Mouse (Mus musculus) megakaryocyte, adult 5-6 weeks (primary cell): ENCODE data around the gene Gm49450. TPM values are rescaled to one million over a fixed set of nuclear protein-coding genes. Genes with fewer than 3 reads are reported as not detected.
"Not testable (repeated sequence)": the region's sequence is repeated elsewhere in the genome, so short reads cannot be mapped to it uniquely, and the experiment has no call there.

ENCODE experiments used
- ATAC-seq: 2 replicates; pipeline ENCODE4 v1.8.0; 2016; ENCODE audit warnings: mild to moderate bottlenecking, inconsistent platforms; ENCODE audit not compliant: poor library complexity, severe bottlenecking
- total RNA-seq, 2 experiments: library from RNA; stranded (forward) in 1 of 2; stranded (reverse) in 1 of 2; fragments of 153-499, 151-499 nt in 1 of 2; fragments of 221-1000, 200-1000 nt in 1 of 2; gene quantifications; 2 replicates each; pipeline versions ENCODE4 v1.2.3 to v1.2.4; 2015 to 2017

Gene Gm49450
- total RNA-seq, 2 experiments from 2014 or later = 0.25 TPM; not detected in 1

DNA sequence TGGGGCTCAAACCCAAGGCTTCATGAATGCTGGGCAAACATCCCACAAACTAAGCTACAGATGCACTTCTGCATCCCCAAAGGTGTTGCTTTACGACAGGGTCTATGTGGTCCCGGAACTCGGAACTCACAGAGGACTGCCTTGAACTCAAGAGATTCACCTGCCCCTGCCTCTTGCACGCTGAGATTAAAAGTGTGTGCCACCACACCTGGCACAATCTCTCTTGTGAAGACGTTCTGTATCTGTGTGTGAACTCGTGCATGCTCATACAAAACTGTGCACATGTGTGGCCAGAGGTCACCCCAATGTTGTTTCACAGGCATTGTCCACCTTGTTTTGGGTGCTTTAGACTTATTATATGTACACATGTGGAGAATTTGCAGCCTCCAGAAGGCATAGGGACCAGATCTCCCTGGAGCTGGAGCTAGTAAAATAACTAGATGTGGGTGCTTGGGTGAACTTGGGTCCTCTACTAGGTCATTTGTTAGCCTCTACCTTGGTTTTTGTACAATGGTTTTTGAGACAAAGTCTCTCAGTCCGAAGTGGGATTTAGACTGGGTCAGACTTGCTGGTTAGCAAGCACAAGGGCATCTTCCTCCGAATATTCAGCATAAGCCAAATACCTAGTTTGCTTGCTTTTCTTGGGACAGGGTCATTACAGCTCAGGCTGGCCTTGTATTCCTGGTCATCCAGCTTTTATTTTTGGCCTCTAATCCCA, 23.2 kb downstream of the Gm49450 start:
- no peak for ATAC-seq

DNA sequence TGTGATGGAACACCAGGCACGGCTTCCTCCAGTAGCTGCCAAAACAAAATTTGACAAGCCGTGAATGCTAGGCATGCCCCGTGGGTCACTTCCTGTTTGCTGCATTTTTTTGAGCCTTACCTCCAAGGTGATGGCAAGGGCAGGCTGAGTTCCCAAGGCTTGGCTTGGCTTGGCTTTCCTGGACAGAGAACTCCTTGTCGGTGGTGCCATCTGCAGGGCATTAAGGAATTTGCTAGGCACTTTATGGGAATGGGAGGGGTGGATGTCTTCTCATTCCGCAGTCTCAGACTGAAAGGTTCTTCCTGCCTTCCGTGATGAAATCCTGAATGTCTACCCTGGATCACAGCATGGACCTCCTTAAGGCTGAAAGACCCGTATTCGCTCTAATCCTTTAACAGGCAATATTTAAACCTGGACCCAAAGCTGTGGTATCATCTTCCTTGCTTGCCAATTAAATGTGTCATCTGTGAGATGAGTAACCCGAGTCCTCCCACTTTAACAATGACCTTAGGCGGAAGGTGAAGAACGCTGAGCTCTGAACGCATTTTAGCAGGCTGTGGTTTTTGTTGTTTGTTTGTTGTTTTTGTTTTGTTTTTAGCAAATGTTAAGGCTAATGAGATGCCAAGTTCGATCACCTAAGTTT, 24.6 kb downstream of the Gm49450 start:
- peak; percentile 75 for ATAC-seq

DNA sequence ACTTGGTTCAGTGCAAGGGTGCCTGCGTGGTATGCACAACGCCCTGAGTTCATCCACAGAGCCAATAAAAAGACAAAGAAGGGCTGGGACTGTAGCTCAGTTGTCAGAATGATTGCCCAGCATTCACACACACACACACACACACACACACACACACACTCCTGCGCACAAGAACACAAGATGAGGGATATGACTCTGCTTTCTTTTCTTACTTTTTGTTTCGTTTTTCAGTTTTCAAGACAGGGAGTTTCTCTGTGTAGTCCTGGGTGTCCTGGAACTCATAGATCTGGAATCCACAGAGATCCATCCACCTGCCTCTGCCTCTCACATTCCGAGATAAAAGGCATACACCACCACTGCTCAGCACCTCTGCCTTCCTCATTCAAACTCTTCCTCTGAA, 25.8 kb downstream of the Gm49450 start:
- ATAC-seq = peak; percentile 18

DNA sequence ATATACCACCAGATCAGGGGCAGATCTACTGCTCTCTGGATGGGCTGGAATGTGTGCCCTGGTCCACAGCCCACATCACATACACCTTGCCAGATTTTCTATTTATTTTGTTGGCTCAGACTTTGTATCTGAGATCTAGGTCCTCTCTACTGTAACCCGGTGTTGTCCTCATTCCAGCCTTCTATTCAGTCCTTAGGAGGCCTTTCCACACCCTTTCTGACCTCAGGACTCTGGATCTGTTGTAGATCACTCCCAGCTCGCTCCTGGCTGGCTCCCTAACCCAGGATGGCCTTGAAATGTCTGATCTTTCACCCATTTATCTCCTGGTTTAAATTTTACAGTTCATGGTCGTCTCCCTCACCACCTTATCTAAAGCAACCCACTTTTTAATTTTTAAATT, 28.7 kb downstream of the Gm49450 start:
- no peak for ATAC-seq

DNA sequence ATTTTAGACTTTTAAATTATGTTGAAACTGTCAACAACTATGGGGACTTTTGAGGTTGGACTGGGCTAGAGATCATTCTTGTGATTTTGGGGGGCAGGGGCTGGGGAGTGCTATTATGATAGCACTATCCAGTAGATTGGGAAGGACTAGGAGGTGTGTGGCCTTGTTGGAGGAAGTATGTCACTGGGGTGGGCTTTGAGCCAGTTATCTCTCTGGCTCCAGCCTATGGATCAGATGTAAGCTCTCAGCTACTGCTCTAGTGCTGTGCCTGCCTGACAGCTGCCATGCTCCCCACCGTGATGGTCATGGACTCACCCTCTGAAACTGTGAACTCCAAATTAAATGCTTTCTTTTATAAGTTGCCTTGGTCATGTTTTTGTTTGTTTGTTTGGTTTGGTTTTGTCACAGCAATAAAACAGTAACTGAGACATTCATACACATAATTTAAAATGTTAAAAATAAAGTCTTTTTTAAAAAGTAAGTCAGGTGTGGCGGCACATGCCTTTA, 30.3 kb downstream of the Gm49450 start:
- ATAC-seq = no peak

DNA sequence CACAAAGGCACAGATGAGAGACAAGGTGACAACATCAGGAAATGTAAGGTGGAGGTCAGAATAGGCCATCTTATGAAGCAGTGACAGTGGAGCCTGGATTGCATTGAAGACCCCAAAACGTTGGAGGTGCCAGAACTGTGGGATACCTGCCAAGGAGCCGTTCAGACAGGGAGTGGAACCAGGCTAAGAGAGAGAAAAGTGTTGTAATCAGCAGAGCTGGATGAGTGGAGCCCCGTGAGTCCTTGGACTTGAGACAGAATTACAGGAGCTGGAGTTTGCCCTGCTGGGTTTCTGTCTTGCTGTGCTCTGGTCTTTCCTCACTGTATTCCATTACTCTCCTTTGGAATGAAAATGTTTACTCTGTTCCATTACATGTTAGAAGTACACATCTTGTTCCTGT, 30.8 kb downstream of the Gm49450 start:
- no peak for ATAC-seq

DNA sequence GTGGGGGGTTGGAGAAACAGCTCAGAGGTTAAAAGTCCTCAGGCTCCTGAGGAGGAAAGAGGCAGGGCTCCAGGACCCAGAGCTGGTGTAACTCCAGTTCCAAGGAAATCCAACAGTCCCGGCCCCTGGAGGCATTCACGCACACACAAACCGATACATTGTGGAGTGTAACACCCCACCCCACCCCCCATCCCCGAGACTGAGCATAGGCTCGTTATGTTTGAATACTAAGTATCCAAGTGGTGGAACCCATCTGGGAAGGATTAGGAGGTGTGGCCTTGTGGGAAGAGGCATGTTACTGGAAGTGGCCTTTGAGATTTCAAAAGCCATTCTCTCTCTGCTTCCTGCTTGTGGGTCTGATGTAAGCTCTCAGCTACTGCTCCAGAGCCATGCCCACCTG, 31.8 kb downstream of the Gm49450 start:
- no peak for ATAC-seq

DNA sequence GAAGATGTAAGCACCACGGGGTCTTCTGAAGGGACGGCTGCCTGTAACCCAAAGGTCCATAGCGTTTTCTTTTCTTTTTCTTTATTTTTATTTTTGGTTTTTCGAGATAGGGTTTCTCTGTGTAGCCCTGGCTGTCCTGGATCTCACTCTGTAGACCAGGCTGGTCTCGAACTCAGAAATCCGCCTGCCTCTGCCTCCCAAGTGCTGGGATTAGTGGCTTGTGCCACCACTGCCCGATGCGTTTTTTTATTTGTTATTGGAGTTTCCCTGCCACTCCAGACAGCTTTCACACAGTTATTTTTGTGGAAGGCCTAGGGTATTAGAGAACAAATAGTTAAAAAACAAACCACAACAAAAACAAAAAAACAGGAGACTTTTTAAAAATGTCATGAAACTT, 34.9 kb downstream of the Gm49450 start:
- ATAC-seq = not testable (repeated sequence)

DNA sequence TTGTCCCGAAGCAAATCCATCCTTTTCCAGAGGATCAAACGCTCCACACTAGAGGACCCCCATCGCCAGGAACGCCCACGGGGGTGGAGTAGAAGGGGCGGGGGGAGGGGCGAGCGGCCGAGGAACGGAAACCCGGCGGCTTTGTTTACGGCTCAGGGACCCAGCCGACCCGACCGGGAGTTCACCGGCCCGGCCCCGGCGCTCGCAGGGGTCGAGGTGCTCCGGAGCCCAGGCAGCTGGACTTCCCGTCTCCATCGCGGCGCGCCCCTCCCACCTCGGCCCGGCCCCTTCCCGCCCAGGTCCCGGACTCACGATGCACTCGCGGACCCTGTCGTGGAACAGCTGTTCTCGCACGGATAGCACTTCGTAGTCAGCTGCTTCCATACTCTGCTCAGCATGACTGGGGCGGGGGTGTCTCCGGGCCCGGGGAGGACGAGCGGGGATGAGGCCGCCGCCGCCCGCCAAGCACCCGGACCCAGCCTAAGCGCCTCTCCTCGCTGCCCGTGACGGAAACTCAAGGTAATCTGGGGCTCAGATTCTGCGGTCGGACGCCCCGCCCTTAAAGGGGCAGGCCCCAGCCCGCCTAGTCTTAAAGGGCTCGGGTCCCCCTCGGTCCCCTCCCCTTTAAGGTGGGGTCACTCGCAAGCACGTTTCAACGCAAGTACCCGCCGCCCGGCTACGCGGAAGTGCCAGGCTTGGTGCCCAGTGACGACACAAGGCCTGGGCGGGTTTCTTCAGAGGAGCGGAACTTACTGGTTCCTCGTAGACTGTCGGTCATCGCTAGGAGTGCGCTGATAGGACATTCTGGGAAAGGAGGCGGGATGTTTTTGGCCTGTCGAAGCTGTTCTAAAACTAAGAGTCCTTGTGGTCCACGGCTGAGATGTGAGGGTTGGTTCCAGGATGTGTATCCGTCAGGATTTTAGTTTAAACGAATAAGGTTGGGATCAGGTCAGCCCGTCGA, 35.5 kb downstream of the Gm49450 start, which contains the start of gene Lmbr1l:
Lmbr1l (minus strand) TSS at position 694 of the 961 bp plus-strand sequence.
- ATAC-seq = peak; percentile 97

DNA sequence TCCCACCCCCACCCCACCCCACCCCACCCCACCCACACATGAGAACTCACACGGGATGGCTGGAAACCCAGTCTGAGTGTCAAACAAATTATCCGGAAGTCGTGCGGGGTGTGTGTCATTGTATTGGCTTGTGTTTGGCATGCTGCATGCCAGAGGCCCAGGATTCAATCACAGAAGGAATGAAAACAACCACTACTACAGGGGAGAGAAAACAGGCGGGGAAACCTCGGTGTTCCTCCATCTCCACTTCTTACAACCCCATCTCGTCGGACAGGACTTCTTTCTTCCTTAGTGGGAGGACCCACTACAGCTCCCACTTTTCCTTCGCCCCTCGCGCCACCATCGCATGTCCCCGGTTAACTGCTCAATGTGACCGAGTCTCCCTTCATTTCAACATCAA, 36.3 kb downstream of the Gm49450 start:
- ATAC-seq = no peak

DNA sequence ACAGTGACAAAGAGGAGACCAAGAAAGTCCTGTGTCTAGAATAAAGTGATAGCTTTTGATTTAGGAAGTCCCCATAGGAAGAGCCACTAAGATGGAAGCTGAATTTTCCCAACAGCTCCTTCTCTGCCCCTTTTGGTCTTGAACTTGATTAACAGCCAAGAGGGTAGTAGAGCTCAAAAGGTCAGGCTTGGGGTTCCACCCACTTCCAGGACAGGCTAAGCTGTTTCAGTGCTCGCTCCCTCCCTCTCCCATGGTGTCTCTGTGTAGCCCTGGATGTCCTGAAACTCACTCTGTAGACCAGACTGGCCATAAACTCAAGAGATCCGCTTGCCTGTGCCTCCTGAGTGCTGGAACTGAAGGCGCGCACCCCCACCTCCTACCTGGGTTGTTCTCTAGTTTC, 37.3 kb downstream of the Gm49450 start:
- no peak for ATAC-seq

DNA sequence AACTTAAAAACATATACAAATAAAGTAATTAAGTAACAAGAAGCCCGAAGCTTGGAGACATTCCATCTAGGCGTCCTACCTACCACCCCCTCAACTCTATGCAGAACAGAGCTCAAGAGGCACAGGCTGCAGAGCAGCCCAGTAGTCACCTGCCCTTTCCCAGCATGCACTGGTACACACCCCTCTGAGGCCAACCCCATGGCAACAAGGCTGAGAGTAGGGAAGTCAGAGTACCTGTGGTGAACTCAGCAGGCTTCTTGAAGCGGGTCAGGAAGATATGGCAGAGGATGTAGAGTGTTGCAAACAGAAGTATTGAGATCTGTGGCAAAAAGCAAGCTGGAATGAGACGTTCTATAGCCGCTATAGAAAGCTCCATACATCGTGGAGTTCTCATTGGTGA, 38.4 kb downstream of the Gm49450 start:
- ATAC-seq = no peak

DNA sequence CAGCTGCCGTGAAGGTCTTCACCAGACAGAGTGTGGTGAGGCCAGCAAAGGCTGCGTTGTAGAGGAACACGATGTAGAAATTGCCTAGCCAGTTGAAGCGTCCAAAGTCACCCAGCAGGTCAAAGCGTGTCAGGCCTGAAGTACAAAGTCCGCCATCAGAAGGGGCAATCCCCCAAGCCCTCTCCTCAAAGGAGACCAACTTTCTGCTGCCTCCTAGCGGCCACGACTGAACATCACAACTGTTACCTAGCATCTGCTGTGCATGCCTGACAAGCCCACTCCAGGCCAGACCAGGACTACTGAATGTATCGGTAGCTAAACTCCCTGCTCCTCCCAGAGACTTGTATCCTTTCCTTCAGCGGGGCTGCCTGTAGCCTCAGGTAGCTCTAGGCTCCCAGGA, 48.7 kb downstream of the Gm49450 start:
- ATAC-seq = peak; percentile 43; the same call in 1 of the 2 replicates

DNA sequence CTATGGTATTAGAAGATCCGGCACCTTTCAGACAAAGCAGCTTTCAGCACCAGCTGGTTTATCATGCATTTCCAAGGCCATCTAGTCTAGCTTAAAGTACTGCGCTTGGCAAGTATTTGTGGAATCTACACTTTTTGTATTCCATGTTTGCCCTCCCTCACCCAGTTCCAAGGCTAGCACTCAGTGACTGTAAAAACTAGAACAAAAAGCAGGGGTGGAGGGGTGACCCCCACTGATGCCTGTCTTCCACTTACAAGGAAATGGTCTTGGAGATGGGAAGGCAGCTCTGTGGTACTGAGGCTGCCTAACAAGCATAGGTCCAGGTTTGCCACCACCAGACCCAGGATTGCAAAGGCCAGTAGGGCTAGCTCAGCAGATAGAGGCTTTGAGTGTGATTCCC, 50.8 kb downstream of the Gm49450 start:
- ATAC-seq = no peak

DNA sequence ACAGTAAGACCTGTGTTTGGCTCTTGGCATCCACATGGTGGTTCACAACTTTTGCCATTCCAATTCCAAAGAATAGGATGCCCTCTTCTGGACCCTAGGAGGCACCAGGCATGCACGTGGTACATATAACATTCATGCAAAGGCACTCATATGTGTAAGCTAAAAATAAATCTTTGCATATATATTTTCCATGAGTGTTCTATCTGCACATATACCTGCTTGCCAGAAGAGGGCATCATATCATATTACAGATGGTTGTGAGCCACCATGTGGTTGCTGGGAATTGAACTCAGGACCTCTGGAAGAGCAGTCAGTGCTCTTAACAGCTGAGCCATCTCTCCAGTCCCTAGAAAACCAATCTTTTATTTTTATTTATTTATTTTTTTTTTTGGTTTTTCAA, 51.8 kb downstream of the Gm49450 start:
- no peak for ATAC-seq

DNA sequence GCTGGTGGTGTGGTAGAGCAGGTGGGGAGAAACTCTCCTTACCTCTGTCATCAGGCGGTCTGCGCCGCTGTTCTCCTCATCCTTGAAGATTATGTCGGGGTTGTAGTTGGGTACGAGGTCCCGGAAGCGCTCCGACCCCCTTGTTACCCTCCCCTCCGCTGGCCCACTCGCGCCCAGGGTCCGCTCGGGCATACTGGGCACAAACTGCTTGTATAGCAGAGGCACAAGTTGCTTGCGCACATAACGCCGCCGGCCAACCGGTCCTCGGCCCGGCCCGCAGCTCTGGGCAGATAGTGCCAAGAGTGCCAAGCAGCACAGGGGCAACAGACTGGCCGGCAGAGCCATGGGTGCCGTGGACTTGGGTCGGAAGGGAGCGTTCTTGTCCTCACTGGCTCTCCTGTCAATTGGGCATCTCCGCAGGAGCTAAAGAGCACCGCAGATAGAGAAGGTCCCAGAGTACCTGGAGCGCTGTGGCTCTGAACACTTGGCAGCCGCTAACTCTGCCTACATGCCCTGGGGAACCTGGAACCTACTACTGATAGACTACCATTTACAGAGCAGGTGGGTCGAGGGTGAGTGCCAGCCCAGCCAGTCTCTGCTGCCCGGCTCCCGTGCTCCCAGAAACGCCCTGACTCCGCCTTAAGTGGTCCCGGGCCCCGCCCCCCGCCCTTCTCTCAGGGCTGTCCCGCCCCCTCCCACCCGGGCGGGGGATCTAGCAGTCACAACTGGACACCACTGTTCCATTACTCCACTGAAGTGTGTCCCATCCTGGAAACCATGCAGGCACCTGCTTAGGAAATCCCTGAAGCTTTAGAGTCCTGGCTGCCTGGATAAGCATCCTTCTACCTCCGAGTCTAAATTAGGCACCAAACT, 55.2 kb downstream of the Gm49450 start, which contains the start of gene Dhh:
Dhh (minus strand) TSS at position 613 of the 873 bp plus-strand sequence.
- no peak for ATAC-seq

DNA sequence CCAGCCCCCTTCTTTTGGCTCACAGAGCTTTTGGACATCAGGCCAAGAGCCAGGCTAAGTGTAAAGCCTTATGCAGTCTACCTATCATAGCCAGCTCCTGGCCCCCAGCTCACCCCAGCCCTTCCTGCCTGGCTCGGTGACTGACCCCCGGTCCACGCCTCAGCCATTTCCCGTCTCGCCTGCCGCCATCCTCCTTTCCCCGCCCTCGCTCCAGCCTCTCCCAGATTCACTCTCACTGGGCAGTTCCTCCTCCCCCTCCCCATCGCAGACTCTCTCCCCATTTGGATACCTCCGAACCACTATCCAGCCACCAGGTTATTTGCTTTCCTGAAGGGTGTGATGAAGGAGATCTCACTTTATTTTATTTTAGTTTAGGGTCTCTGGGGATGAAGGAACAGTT, 55.9 kb downstream of the Gm49450 start:
- no peak for ATAC-seq

DNA sequence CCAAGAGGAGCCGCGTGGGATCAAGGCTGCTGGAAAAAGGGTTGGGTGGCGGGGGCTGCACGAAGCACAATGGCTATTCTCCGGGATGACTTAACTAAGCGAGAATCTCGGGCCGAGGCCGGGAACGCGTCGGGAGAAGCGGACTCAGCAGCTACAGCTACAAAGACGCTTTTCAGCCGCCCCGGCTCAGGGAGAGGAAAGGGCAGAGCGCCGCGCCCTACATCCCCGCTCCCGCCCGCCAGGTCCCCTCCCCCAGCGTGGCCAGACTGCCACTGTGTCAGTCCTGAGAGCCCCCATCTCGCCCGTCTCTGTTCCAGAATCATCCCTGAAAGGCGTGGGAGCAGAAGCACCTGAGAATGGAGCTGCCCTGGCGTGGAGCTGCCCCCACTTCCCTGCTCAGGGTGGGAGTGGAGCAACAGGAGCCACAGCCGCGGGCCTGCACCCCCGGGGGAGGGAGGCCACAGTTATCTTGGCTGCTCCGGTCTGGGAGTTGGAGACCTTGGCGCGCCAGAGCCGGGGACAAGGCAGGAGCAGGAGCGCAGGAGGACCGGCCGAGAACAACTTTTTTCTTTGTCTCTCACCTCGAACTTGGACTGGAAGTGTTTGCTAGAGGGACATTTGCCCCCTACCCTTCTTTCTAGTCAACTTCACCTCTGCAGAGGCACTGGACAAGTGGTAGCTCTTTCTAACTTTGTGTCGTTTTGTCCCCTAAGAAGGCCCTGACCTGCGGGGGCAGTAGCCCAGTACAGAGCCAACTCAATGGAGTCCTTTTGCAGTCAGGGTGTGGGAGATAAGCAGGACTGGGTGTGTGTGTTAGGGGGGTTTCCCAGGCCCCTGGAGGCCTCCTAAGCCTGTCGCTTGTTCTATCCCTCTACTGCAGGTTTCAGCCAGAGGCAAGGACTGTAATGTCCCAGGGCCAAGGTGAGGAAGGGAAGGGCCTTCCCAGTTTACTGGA, 57.4 kb downstream of the Gm49450 start:
- no peak for ATAC-seq
